Mouse (Mus musculus): ENCODE results near the gene 2610301B20Rik.
"Not testable (repeated sequence)": the region's sequence is repeated elsewhere in the genome, so short reads cannot be mapped to it uniquely, and the experiment has no call there.

Gene 2610301B20Rik

GRCm38 (mm10) chr4:10873920-10874665 lies at the start of gene 2610301B20Rik:
Gene 2610301B20Rik, plus strand, starts transcription at chr4:10874498.
- DNase-seq, result peak; percentile 98

GRCm38 (mm10) chr4:10833273-10833672 lies 41.0 kb upstream of the 2610301B20Rik start:
- no peak for DNase-seq

- peak; percentile 49 for DNase-seq
Observed at GRCm38 (mm10) chr4:10835252-10836051, 38.8 kb upstream of the 2610301B20Rik start.

- no peak for DNase-seq
Observed at GRCm38 (mm10) chr4:10845848-10846247, 28.4 kb upstream of the 2610301B20Rik start.

- DNase-seq, result no peak
Observed at GRCm38 (mm10) chr4:10849812-10850211, 24.5 kb upstream of the 2610301B20Rik start.

- DNase-seq, result no peak
Observed at GRCm38 (mm10) chr4:10851013-10851412, 23.3 kb upstream of the 2610301B20Rik start.

- no peak for DNase-seq
Observed at GRCm38 (mm10) chr4:10859174-10859573, 15.1 kb upstream of the 2610301B20Rik start.

- peak; percentile 24 for DNase-seq
Observed at GRCm38 (mm10) chr4:10859911-10860581, 14.3 kb upstream of the 2610301B20Rik start.

GRCm38 (mm10) chr4:10860825-10861224 lies 13.5 kb upstream of the 2610301B20Rik start:
- DNase-seq, result no peak

GRCm38 (mm10) chr4:10862882-10863281 lies 11.4 kb upstream of the 2610301B20Rik start:
- DNase-seq, result not testable (repeated sequence)

- no peak for DNase-seq
Observed at GRCm38 (mm10) chr4:10872231-10872630, 2.1 kb upstream of the 2610301B20Rik start.

- no peak for DNase-seq
Observed at GRCm38 (mm10) chr4:10872685-10873539, 1.4 kb upstream of the 2610301B20Rik start.

GRCm38 (mm10) chr4:10873549-10873919 lies 764 bp upstream of the 2610301B20Rik start:
- DNase-seq, result no peak

- no peak for DNase-seq
Observed at GRCm38 (mm10) chr4:10874718-10875121, 422 bp downstream of the 2610301B20Rik start.

- peak; percentile 29 for DNase-seq
Observed at GRCm38 (mm10) chr4:10875407-10875806, 1.1 kb downstream of the 2610301B20Rik start.

GRCm38 (mm10) chr4:10877057-10877456 lies 2.8 kb downstream of the 2610301B20Rik start:
- DNase-seq, result no peak

GRCm38 (mm10) chr4:10883740-10884408 lies 9.6 kb downstream of the 2610301B20Rik start:
- no peak for DNase-seq

- DNase-seq, result no peak
Observed at GRCm38 (mm10) chr4:10888835-10889234, 14.5 kb downstream of the 2610301B20Rik start.

- DNase-seq, result no peak
Observed at GRCm38 (mm10) chr4:10896262-10896661, 22.0 kb downstream of the 2610301B20Rik start.

GRCm38 (mm10) chr4:10896859-10897258 lies 22.6 kb downstream of the 2610301B20Rik start:
- DNase-seq, result peak; percentile 22

GRCm38 (mm10) chr4:10905234-10905801 lies 31.0 kb downstream of the 2610301B20Rik start:
- DNase-seq, result no peak

All from thymus, postnatal 4 days (tissue).